Mouse (Mus musculus) midbrain, embryonic 13.5 days (tissue): ENCODE measurements around the gene Mef2c. TPM values are rescaled to one million over a fixed set of nuclear protein-coding genes. Genes with fewer than 3 reads are reported as not detected.
A peak's percentile ranks its signal among the peaks of the same experiment; 100 is the strongest.

Source experiments
- ATAC-seq: fragments of 200-750 bp; cut with Nextera tagmentation; 2 replicates; pipeline ENCODE4 v1.8.0; 2017; ENCODE audit warnings: mild to moderate bottlenecking, moderate TSS enrichment, moderate library complexity
- H3K27ac ChIP-seq: fragments of 300-500 bp; sonication (generic); 2 replicates; pipeline ENCODE4 v1.5.1; 2015; ENCODE audit warnings: inconsistent platforms, mild to moderate bottlenecking, moderate library complexity
- H3K27me3 ChIP-seq: fragments of 300-500 bp; sonication (generic); 2 replicates; pipeline ENCODE4 v1.6.1; 2015; ENCODE audit warnings: mild to moderate bottlenecking, inconsistent platforms
- H3K36me3 ChIP-seq: fragments of 300-500 bp; sonication (generic); 2 replicates; pipeline ENCODE4 v1.6.1; 2015; ENCODE audit warnings: mild to moderate bottlenecking, inconsistent platforms
- H3K4me1 ChIP-seq: fragments of 300-500 bp; sonication (generic); replicated peaks from 2 replicates; pipeline ENCODE4 v1.6.1; 2015; ENCODE audit warnings: inconsistent platforms
- H3K4me2 ChIP-seq: fragments of 300-500 bp; sonication (generic); replicated peaks from 2 replicates; pipeline ENCODE4 v1.6.1; 2015; ENCODE audit warnings: moderate library complexity, mild to moderate bottlenecking, inconsistent platforms
- H3K4me3 ChIP-seq: fragments of 300-500 bp; sonication (generic); replicated peaks from 2 replicates; pipeline ENCODE4 v1.5.1; 2015; ENCODE audit warnings: mild to moderate bottlenecking, inconsistent platforms
- H3K9ac ChIP-seq: fragments of 300-500 bp; sonication (generic); replicated peaks from 2 replicates; pipeline ENCODE4 v1.6.1; 2015; ENCODE audit warnings: mild to moderate bottlenecking, inconsistent platforms
- H3K9me3 ChIP-seq: fragments of 300-500 bp; sonication (generic); 2 replicates; pipeline ENCODE4 v1.6.1; 2016; ENCODE audit warnings: mild to moderate bottlenecking, inconsistent platforms
- WGBS: fragments of 180-500 bp; shearing (Covaris S2); methylation state at CpG from one replicate; pipeline ENCODE4 v1.1.7; 2015; 5-methylcytosine and 5-hydroxymethylcytosine counted together
- polyA plus RNA-seq: library from polyadenylated mRNA; unstranded; fragments of >200 nt; fragmentation: Nextera tagmentation; extraction: Ambion mirVana; gene quantifications from 2 replicates; pipeline ENCODE4 v1.2.1, GENCODE M21; 2015

Mef2c gene
- polyA plus RNA-seq, 1 experiment from 2014 or later: 15.2 TPM

- 46% methylated on average over 7 of the region's 7 CpGs for WGBS
- H3K9ac ChIP-seq: no peak overlapping the region
- H3K36me3 ChIP-seq: no peaks in the 10 kb centered on the region
- no peak overlapping the region for H3K4me3 ChIP-seq
- ATAC-seq: no peak
- H3K27ac ChIP-seq: no peak overlapping the region
- H3K4me2 ChIP-seq: no peak overlapping the region
- no peaks in the 10 kb centered on the region for H3K4me1 ChIP-seq
- no peaks in the 10 kb centered on the region for H3K27me3 ChIP-seq
- H3K9me3 ChIP-seq: no peaks in the 10 kb centered on the region
Observed at GRCm38 (mm10) chr13:83635218-83635617, 131.4 kb downstream of the Mef2c start.

- Histone ChIP-seq H3K4me3 (no peak overlapping the region), H3K36me3 (no peaks in the 10 kb centered on the region), H3K27ac (no peak overlapping the region), H3K4me2 (no peak overlapping the region), H3K27me3 (no peaks in the 10 kb centered on the region), H3K9ac (no peak overlapping the region), H3K9me3 (no peaks in the 10 kb centered on the region), H3K4me1 (no peaks in the 10 kb centered on the region)
- WGBS: 96% methylated on average over 3 of the region's 3 CpGs
- ATAC-seq: no peak
Observed at GRCm38 (mm10) chr13:83637666-83638065, 133.8 kb downstream of the Mef2c start.

- Histone ChIP-seq H3K9me3 (no peaks in the 10 kb centered on the region), H3K27me3 (no peaks in the 10 kb centered on the region), H3K4me1 (no peaks in the 10 kb centered on the region), H3K9ac (no peak overlapping the region), H3K4me3 (no peak overlapping the region), H3K27ac (no peak overlapping the region), H3K36me3 (no peaks in the 10 kb centered on the region), H3K4me2 (no peak overlapping the region)
- no peak for ATAC-seq
- 85% methylated on average over 3 of the region's 3 CpGs for WGBS
Observed at GRCm38 (mm10) chr13:83638735-83639134, 134.9 kb downstream of the Mef2c start.

GRCm38 (mm10) chr13:83649051-83649450 is 145.2 kb downstream of the Mef2c start:
- Histone ChIP-seq H3K9me3 (no peaks in the 10 kb centered on the region), H3K36me3 (no peaks in the 10 kb centered on the region), H3K4me2 (no peak overlapping the region), H3K27me3 (no peaks in the 10 kb centered on the region), H3K27ac (no peak overlapping the region), H3K4me3 (no peak overlapping the region), H3K4me1 (no peaks in the 10 kb centered on the region), H3K9ac (no peak overlapping the region)
- ATAC-seq: no peak
- 90% methylated on average over 3 of the region's 3 CpGs for WGBS

- H3K4me1 ChIP-seq: peaks cover 5% of the 10 kb centered on the region
- no peak overlapping the region for H3K9ac ChIP-seq
- no peaks in the 10 kb centered on the region for H3K27me3 ChIP-seq
- no peak overlapping the region for H3K27ac ChIP-seq
- no peak overlapping the region for H3K4me2 ChIP-seq
- WGBS: 90% methylated on average over 12 of the region's 12 CpGs
- H3K9me3 ChIP-seq: no peaks in the 10 kb centered on the region
- H3K4me3 ChIP-seq: no peak overlapping the region
- H3K36me3 ChIP-seq: no peaks in the 10 kb centered on the region
- ATAC-seq: no peak
Observed at GRCm38 (mm10) chr13:83649795-83650476, 146.1 kb downstream of the Mef2c start.

GRCm38 (mm10) chr13:83650807-83651206 is 147.0 kb downstream of the Mef2c start:
- H3K4me2 ChIP-seq: no peak overlapping the region
- H3K36me3 ChIP-seq: no peaks in the 10 kb centered on the region
- H3K9me3 ChIP-seq: no peaks in the 10 kb centered on the region
- peaks cover 9% of the 10 kb centered on the region for H3K4me1 ChIP-seq
- no peaks in the 10 kb centered on the region for H3K27me3 ChIP-seq
- ATAC-seq: no peak
- no peak overlapping the region for H3K4me3 ChIP-seq
- 82% methylated on average over 3 of the region's 3 CpGs for WGBS
- no peak overlapping the region for H3K9ac ChIP-seq
- no peak overlapping the region for H3K27ac ChIP-seq

GRCm38 (mm10) chr13:83651941-83652548 is 148.2 kb downstream of the Mef2c start:
- no peak for ATAC-seq
- H3K27me3 ChIP-seq: 0 out of 2 replicates have a peak, but pooled peaks cover under 1% of the 10 kb centered on the region
- no peak overlapping the region for H3K27ac ChIP-seq
- no peak overlapping the region for H3K9ac ChIP-seq
- H3K4me1 ChIP-seq: peaks cover 12% of the 10 kb centered on the region
- H3K36me3 ChIP-seq: no peaks in the 10 kb centered on the region
- WGBS: 89% methylated on average over 7 of the region's 7 CpGs
- H3K4me2 ChIP-seq: no peak overlapping the region
- no peaks in the 10 kb centered on the region for H3K9me3 ChIP-seq
- H3K4me3 ChIP-seq: no peak overlapping the region

GRCm38 (mm10) chr13:83652560-83652959 is 148.7 kb downstream of the Mef2c start:
- ATAC-seq: no peak
- Histone ChIP-seq H3K9ac (no peak overlapping the region), H3K27ac (no peak overlapping the region), H3K9me3 (no peaks in the 10 kb centered on the region), H3K27me3 (0 out of 2 replicates have a peak, but pooled peaks cover 3% of the 10 kb centered on the region), H3K4me3 (no peak overlapping the region), H3K4me2 (no peak overlapping the region), H3K36me3 (no peaks in the 10 kb centered on the region), H3K4me1 (peaks cover 12% of the 10 kb centered on the region)
- 95% methylated on average over 8 of the region's 8 CpGs for WGBS

GRCm38 (mm10) chr13:83654889-83655769 is 151.3 kb downstream of the Mef2c start:
- Histone ChIP-seq H3K9me3 (no peaks in the 10 kb centered on the region), H3K9ac (no peak overlapping the region), H3K4me1 (peaks cover 12% of the 10 kb centered on the region), H3K27ac (no peak overlapping the region), H3K36me3 (no peaks in the 10 kb centered on the region), H3K4me3 (no peak overlapping the region), H3K4me2 (no peak overlapping the region), H3K27me3 (0 out of 2 replicates have a peak, but pooled peaks cover 3% of the 10 kb centered on the region)
- WGBS: 16% methylated on average over 8 of the region's 8 CpGs
- ATAC-seq: peak; percentile 93

- Histone ChIP-seq H3K4me2 (no peak overlapping the region), H3K27ac (no peak overlapping the region), H3K27me3 (0 out of 2 replicates have a peak, but pooled peaks cover 3% of the 10 kb centered on the region), H3K4me3 (no peak overlapping the region), H3K9ac (no peak overlapping the region), H3K36me3 (no peaks in the 10 kb centered on the region), H3K4me1 (peaks cover 16% of the 10 kb centered on the region), H3K9me3 (no peaks in the 10 kb centered on the region)
- 68% methylated on average over 7 of the region's 7 CpGs for WGBS
- no peak for ATAC-seq
Observed at GRCm38 (mm10) chr13:83656094-83656493, 152.3 kb downstream of the Mef2c start.

GRCm38 (mm10) chr13:83656773-83657172 is 152.9 kb downstream of the Mef2c start:
- ATAC-seq: no peak
- H3K36me3 ChIP-seq: no peaks in the 10 kb centered on the region
- H3K9me3 ChIP-seq: no peaks in the 10 kb centered on the region
- no peak overlapping the region for H3K9ac ChIP-seq
- WGBS: 70% methylated on average over 4 of the region's 4 CpGs
- H3K4me2 ChIP-seq: no peak overlapping the region
- H3K4me3 ChIP-seq: no peak overlapping the region
- H3K27ac ChIP-seq: no peak overlapping the region
- H3K4me1 ChIP-seq: peaks cover 19% of the 10 kb centered on the region
- 0 out of 2 replicates have a peak, but pooled peaks cover 3% of the 10 kb centered on the region for H3K27me3 ChIP-seq

- H3K9ac ChIP-seq: no peak overlapping the region
- 0 out of 2 replicates have a peak, but pooled peaks cover 3% of the 10 kb centered on the region for H3K27me3 ChIP-seq
- no peaks in the 10 kb centered on the region for H3K36me3 ChIP-seq
- peak; percentile 65 for ATAC-seq
- H3K4me2 ChIP-seq: peak overlapping the region; percentile 31; the same call in 1 of the 2 replicates
- WGBS: 42% methylated on average over 8 of the region's 8 CpGs
- no peaks in the 10 kb centered on the region for H3K9me3 ChIP-seq
- peak overlapping the region; percentile 7; the same call in 1 of the 2 replicates for H3K4me3 ChIP-seq
- H3K4me1 ChIP-seq: peaks cover 19% of the 10 kb centered on the region
- H3K27ac ChIP-seq: no peak overlapping the region
Observed at GRCm38 (mm10) chr13:83660722-83661121, 156.9 kb downstream of the Mef2c start.
